Mouse (Mus musculus) thymus, postnatal 36 days (tissue): ENCODE data around the gene Catsperz.
"Not testable (repeated sequence)": the region's sequence is repeated elsewhere in the genome, so short reads cannot be mapped to it uniquely, and the experiment has no call there.

Experiments used
- DNase-seq, 2 experiments: peaks; one replicate each; pipeline ENCODE4 v3.0.0; 2022; ENCODE audit warnings: mixed read lengths in 2 of 2

Catsperz gene

DNA sequence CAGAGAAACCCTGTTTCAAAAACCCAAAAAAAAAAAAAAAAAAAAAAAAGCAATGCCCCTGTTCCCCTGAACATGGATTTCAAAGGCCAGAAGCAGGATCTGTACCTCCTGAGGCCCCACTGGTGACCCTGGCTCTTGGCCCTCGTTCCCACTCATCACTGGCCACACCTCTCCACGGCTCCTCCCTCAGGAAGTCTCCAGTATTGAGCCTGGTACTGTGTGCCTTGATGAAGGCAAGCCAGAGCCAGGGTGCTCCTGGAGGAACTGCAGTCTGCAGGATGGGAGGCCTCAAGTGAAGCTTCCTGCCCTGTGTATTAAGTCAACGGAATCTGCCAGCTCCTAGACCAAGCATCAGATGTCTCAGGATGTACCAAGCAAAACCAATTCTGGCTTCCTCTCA lies 19.0 kb downstream of the Catsperz start:
- DNase-seq = peak in 1 of 2 experiments; percentile 16

DNA sequence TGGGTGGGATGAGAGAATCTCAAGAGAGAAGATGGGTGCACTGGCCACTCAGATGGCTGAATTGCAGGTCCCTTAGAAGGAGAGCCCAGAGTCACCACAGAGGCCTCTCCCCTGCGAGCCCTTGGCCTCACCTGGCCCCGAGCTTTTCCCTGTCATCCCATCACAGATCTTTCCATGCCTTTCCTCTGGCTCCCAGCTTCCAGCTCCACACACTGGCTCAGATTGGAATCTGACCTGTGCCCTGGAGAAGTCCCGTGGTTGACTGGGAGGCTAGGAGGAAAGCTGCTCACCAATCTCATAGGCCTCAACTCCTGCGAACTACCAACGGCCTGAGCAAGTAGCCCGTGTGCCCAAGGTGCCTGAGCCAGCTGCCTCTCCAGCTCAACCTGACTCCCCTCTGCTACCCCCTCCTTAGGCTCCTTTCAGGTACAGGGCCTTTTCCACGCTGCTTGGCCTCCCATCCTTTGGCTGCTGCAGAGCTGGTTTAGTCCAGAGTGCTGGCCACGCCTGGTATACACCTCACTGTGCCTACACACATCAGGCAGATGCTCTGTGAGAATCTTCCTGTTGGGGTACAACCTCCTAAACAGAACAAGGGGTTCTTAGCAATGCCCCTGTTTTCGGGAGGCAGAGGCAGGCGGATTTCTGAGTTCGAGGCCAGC lies 19.6 kb downstream of the Catsperz start:
- DNase-seq = no peak

DNA sequence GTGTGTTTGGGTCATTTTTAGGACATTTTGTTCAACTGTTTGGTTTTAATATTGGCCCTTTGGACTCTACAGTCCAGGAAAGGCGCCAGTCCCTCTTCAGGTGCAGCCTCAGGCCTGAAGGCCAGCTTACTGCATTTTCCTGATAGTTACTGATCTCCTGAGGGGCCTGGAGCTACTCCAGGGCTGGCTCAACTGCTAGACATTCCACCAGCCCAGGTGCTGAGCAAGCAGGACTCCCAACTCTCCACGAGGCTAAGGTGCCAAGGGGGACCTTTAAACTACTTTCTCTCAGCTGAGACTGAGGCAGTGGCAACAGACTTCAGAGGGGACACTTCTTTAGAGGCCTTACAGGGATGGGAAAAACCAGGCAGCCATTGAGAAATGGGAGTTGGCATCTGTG lies 20.3 kb downstream of the Catsperz start:
- no peak for DNase-seq

DNA sequence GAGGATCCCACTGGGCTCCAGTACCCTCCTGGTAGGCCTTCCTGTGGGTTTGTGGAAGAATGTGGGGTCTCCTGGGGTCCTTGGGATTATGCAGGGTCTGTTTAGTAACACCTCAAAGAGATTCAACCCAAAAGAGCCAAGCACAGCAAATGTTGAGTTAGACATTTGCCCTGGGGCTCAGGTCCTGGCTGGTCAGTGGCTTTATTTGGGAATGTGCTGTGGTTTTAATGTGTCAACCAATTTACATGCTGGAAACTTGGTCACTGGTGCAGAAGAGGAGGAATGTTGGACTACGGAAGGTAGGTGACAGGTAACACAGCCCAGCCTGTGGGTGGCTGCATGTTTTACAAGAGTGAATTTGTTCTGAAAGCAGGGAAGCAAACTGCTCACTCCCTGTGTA lies 22.1 kb downstream of the Catsperz start:
- DNase-seq = no peak

DNA sequence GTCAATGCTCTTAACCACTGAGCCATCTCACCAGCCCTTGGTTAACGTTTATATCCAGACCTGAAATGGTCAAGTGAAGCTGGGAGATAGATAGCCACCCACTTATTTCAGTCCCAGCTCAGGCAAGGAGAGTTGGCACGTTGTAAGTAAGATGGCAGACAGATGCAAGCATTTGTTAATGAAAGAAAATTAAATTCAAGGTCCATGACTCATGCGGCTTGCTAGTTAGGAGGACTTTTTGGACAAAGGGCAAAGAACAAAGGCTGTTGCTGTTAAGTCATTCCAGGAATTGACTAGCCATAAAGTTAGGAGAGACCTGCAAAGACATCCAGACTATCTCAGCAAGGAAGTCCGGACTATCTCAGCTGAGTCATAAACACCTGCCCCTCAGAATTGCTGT lies 25.5 kb downstream of the Catsperz start:
- no peak for DNase-seq

- not testable (repeated sequence) for DNase-seq
Measured at GRCm38 (mm10) chr19:6895608-6896305, 29.4 kb downstream of the Catsperz start.

GRCm38 (mm10) chr19:6893731-6894451 lies 31.3 kb downstream of the Catsperz start:
- DNase-seq = no peak

DNA sequence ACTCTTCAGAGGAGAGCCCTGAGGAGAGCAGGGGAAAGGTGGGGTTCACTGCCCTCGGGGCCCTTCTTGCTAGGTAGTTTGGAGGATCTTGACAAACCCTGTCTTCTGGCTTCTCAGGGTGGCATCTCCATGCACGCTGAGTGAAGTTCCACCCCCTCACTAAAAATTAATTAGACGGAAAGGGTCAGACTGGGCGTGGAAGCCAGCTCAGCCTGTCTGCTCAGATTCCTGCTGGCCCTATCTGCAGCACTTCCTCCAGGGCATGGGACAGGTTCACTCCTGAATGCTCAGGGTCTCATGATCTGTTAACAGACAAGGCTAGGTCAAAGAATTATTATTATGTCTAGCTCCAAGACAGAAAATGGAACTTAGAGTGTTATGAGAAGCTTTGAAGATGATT lies 32.7 kb downstream of the Catsperz start:
- DNase-seq = no peak

GRCm38 (mm10) chr19:6877965-6878364 lies 47.2 kb downstream of the Catsperz start:
- DNase-seq = no peak

GRCm38 (mm10) chr19:6876799-6877198 lies 48.4 kb downstream of the Catsperz start:
- DNase-seq = no peak

DNA sequence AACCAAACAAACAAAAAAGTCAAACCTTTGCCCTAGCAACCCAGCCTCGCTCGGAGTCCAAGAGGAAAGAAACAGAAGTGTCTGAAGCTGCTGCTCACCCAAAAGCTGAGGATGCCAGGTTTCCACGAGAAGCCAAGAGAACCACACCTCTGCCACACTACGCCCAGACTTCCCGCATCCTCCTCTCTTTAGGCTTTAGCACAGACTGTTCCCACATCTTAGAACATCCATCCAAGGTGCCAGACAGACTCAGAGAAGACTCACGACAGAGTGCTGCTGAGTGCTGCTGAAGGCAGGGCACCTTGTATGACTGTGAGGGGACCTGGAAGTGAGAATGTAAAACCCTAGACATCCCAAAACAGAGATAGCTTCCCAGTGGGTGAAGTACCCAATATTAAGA lies 49.3 kb downstream of the Catsperz start:
- no peak for DNase-seq

GRCm38 (mm10) chr19:6874257-6874656 lies 50.9 kb downstream of the Catsperz start:
- DNase-seq = no peak

GRCm38 (mm10) chr19:6872701-6873100 lies 52.5 kb downstream of the Catsperz start:
- no peak for DNase-seq
